Mouse (Mus musculus): ENCODE data around the gene Tmcc3.

DNA sequence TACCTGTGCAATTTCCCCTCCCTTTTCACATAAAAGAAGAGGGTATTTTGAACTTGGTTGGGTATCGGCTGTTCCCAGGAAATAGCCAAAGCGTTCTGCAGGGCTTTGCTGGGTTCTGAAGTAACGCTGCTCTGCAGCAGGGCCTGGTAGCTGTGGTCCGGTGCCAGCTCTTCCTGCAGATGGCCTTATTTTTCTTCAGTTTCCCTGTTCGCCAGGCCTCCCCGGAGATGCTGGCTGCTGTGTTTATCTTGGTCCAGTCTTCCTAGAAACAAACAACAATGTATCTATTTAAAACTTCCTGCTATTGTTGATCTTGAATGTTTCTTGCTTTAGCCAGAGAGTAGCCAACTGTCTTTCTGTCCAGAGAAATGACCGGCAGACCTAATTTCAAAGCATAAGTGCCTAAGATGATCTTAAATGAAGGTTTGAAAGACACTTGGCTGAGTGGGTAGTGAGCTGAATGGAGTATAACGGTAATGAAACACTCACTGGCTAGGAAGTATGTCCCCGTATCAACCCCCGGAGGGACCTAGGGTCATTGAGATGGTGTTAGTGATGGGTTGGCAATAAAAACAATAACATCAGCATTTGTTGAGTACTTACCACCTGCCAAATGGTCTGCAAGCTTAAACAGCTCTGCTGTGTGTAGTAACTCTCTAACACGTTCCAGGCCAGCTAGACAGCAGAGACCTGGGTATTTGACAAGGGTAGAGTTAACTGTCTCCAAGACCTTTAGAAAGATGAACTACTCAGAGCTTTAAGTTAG is 39.3 kb downstream of the Tmcc3 start:
- TF ChIP-seq UBTF (IDR thresholded peaks at IDR 0.05; ENCODE audit: low read depth, low read length): no peak
- no peak for TF ChIP-seq ETS1 (conservative IDR thresholded peaks at IDR 0.05; ENCODE audit: low read depth, low read length)
- no peak for TF ChIP-seq CTCF (conservative IDR thresholded peaks at IDR 0.05 in 1 of 2, IDR thresholded peaks at IDR 0.05 in 1 of 2; ENCODE audit: low read depth in 2 of 2, low read length in 2 of 2)
- TF ChIP-seq TCF12 (IDR thresholded peaks at IDR 0.05; ENCODE audit: low read depth, low read length): no peak
- no peak for TF ChIP-seq RCOR1 (conservative IDR thresholded peaks at IDR 0.05; ENCODE audit: low read depth, low read length)
